Mouse (Mus musculus) heart, postnatal 0 days (tissue): Measurements from ENCODE around the gene Mlycd. TPM values are rescaled to one million over a fixed set of nuclear protein-coding genes. Genes with fewer than 3 reads are reported as not detected.

Experiments used
- ATAC-seq: fragments of 200-750 bp; cut with Nextera tagmentation; 2 replicates; pipeline ENCODE4 v1.8.0; 2017; ENCODE audit warnings: low read depth, moderate number of reproducible peaks, moderate library complexity; ENCODE audit not compliant: insufficient read depth
- DNase-seq: peaks from one replicate; pipeline ENCODE4 v3.0.0-alpha.2; 2016; ENCODE audit warnings: low spot score
- H3K27ac ChIP-seq: fragments of 300-500 bp; sonication (generic); 2 replicates; pipeline ENCODE4 v1.5.1; 2014; ENCODE audit warnings: low read depth, mild to moderate bottlenecking
- H3K27me3 ChIP-seq: fragments of 300-500 bp; sonication (generic); 2 replicates; pipeline ENCODE4 v1.6.1; 2014; ENCODE audit warnings: low read length, mixed read lengths; ENCODE audit not compliant: control insufficient read depth, insufficient read depth
- H3K36me3 ChIP-seq: fragments of 300-500 bp; sonication (generic); replicated peaks from 2 replicates; pipeline ENCODE4 v1.6.1; 2014; ENCODE audit warnings: low read length, mixed read lengths; ENCODE audit not compliant: control insufficient read depth, insufficient read depth
- H3K4me1 ChIP-seq: fragments of 300-500 bp; sonication (generic); 2 replicates; pipeline ENCODE4 v1.6.1; 2014; ENCODE audit warnings: antibody characterized with exemption; ENCODE audit not compliant: control insufficient read depth, insufficient read depth
- H3K4me2 ChIP-seq: fragments of 300-500 bp; sonication (generic); 2 replicates; pipeline ENCODE4 v1.6.1; 2014; ENCODE audit warnings: low read depth, mild to moderate bottlenecking, low read length, moderate library complexity
- H3K4me3 ChIP-seq: fragments of 300-500 bp; sonication (generic); 2 replicates; pipeline ENCODE4 v1.5.1; 2014; ENCODE audit warnings: low read depth, low read length
- H3K9ac ChIP-seq: fragments of 300-500 bp; sonication (generic); replicated peaks from 2 replicates; pipeline ENCODE4 v1.6.1; 2014; ENCODE audit warnings: low read depth, low read length, mixed read lengths
- H3K9me3 ChIP-seq: fragments of 300-500 bp; sonication (generic); replicated peaks from 2 replicates; pipeline ENCODE4 v1.6.1; 2016; ENCODE audit warnings: low read length; ENCODE audit not compliant: control insufficient read depth
- CTCF ChIP-seq: IDR thresholded peaks from 2 replicates; pipeline ENCODE4 v1.5.1; 2016; ENCODE audit warnings: antibody characterized with exemption, control low read depth, low read depth
- EP300 ChIP-seq: IDR thresholded peaks from 2 replicates; pipeline ENCODE4 v1.6.1; 2016; ENCODE audit warnings: antibody characterized with exemption, low read depth
- WGBS: fragments of 180-500 bp; shearing (Covaris S2); extraction: QIAGEN DNeasy Blood & Tissue Kit; methylation state at CpG from one replicate; pipeline ENCODE4 v1.1.7; 2014; 5-methylcytosine and 5-hydroxymethylcytosine counted together
- polyA plus RNA-seq: library from polyadenylated mRNA; unstranded; fragments of >200 nt; fragmentation: Nextera tagmentation; extraction: Ambion mirVana; gene quantifications from 2 replicates; pipeline ENCODE4 v1.2.1, GENCODE M21; 2015
- total RNA-seq: library from RNA; depleted of rRNA; stranded (reverse); fragments of >200 nt; gene quantifications from 2 replicates; pipeline ENCODE4 v1.2.3, GENCODE M21; 2014; ENCODE audit warnings: low replicate concordance

The Mlycd gene
- total and polyA plus RNA-seq, 2 experiments from 2014 or later, result 77.5 to 109 TPM

DNA sequence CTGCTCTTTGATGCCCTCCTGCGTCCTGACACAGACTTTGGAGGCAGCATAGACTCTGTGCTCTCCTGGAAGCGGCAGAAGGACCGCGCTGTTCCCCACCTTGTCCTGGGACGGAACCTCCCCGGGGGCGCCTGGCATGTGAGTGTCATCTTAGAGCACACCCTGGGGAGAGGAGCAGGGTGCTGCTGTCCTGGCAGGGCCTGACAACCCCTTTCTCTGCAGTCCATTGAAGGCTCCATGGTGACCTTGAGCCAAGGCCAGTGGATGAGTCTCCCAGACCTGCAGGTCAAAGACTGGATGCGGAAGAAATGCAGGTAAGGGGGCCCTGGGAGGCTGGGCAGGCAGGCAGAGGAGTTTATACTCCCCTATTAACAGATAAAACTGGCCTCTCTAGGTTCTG lies 48.3 kb downstream of the Mlycd start:
- H3K27me3 ChIP-seq, result peaks cover 32% of the 10 kb centered on the region

GRCm38 (mm10) chr8:119446211-119446989 lies 51.7 kb downstream of the Mlycd start, which contains the start of gene Necab2:
Necab2 (plus strand) TSS chr8:119446719.
- ATAC-seq, result peak; percentile 70
- Histone ChIP-seq H3K36me3 (no peaks in the 10 kb centered on the region), H3K9ac (peak within 1 kb of the TSS; percentile 29; the same call in 1 of the 2 replicates), H3K4me2 (peak within 1 kb of the TSS; percentile 100), H3K4me3 (peak within 1 kb of the TSS; percentile 59), H3K27ac (no peak within 1 kb of the TSS), H3K9me3 (no peaks in the 10 kb centered on the region), H3K27me3 (peaks cover 60% of the 10 kb centered on the region), H3K4me1 (no peaks in the 10 kb centered on the region)
- TF ChIP-seq CTCF, result peak; percentile 74
- no peak for TF ChIP-seq EP300
- 2% methylated on average over 25 of the region's 52 CpGs for WGBS
- DNase-seq, result peak; percentile 55

More for the DNA sequence above, 48.3 kb downstream of the Mlycd start:
- no peak overlapping the region for H3K4me3 ChIP-seq
- no peak overlapping the region for H3K9ac ChIP-seq
- no peak for ATAC-seq
- H3K27ac ChIP-seq, result no peak overlapping the region
- H3K36me3 ChIP-seq, result no peaks in the 10 kb centered on the region
- H3K9me3 ChIP-seq, result no peaks in the 10 kb centered on the region
- DNase-seq, result no peak
- H3K4me2 ChIP-seq, result no peak overlapping the region
- no peaks in the 10 kb centered on the region for H3K4me1 ChIP-seq
- TF ChIP-seq CTCF (no peak), EP300 (no peak)
- 82% methylated on average over 8 of the region's 8 CpGs for WGBS

DNA sequence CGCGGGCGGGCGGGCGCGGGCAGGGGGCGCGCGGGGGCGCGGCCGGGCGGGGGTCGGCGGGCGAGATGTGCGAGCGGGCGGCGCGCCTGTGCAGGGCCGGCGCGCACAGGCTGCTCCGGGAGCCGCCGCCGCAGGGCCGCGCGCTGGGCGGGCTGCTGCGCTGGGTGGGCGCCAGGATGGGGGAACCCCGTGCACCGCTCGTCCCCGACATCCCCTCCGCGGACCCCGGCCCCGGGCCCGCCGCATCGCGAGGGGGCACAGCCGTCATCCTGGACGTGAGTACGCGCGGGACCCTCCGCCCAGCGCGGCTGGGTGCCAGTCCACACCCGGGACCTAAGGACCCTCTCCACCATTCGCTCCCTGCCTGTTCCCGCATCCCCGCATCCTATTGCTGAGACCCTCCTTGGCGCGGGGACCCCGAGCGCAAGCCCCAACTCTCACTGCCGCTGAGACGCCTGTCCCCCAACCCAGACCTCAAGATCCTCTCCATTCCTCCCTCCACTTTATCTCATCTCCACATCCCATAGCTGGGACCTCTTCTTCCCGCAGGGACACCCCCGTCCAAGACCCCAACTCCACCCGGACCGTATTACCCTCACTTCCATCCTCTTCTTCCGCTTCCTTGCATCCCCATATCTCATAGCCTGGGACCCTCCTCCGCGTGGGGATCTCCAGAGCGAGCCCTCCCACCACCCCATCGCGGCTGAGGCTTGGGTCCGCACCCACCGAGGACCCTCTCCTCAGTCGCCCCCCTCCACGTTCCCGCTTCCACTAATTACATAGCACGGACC lies 52.5 kb downstream of the Mlycd start:
- Histone ChIP-seq H3K27ac (no peak overlapping the region), H3K4me3 (peak overlapping the region; percentile 59), H3K9me3 (no peaks in the 10 kb centered on the region), H3K4me2 (peak overlapping the region; percentile 100), H3K27me3 (peaks cover 67% of the 10 kb centered on the region), H3K9ac (0 out of 2 replicates have a peak overlapping the region, but pooled peaks have one; percentile 29), H3K36me3 (no peaks in the 10 kb centered on the region), H3K4me1 (no peaks in the 10 kb centered on the region)
- no peak for TF ChIP-seq CTCF
- 0 out of 2 replicates have a peak, but pooled peaks have one; percentile 7 for ATAC-seq
- 2% methylated on average over 66 of the region's 80 CpGs for WGBS
- DNase-seq, result no peak

DNA sequence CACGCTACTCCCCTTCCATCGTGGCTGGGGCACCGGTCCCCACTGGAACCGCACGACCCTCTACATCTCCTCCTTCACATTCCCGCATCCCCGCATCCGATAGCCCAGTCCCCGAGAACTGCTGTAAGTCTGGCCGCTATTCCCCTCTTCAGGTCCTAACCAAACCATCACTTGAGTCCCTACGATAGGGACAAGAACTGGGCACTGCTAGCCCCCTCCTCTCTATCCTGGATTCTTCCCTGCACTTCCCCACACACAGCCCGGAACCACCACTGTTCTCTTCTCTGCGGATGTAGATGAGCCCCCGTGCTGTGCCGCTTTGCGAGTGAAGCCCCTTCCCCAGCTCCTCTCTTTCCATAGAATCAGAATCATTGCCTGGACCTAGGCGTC lies 53.1 kb downstream of the Mlycd start:
- H3K4me2 ChIP-seq, result no peak overlapping the region
- no peaks in the 10 kb centered on the region for H3K9me3 ChIP-seq
- WGBS, result 2% methylated on average over 16 of the region's 17 CpGs
- ATAC-seq, result no peak
- H3K4me1 ChIP-seq, result no peaks in the 10 kb centered on the region
- peak overlapping the region; percentile 59; the same call in 1 of the 2 replicates for H3K4me3 ChIP-seq
- no peak overlapping the region for H3K9ac ChIP-seq
- DNase-seq, result no peak
- peaks cover 68% of the 10 kb centered on the region for H3K27me3 ChIP-seq
- H3K27ac ChIP-seq, result no peak overlapping the region
- H3K36me3 ChIP-seq, result no peaks in the 10 kb centered on the region
- TF ChIP-seq EP300, result no peak
- no peak for TF ChIP-seq CTCF

DNA sequence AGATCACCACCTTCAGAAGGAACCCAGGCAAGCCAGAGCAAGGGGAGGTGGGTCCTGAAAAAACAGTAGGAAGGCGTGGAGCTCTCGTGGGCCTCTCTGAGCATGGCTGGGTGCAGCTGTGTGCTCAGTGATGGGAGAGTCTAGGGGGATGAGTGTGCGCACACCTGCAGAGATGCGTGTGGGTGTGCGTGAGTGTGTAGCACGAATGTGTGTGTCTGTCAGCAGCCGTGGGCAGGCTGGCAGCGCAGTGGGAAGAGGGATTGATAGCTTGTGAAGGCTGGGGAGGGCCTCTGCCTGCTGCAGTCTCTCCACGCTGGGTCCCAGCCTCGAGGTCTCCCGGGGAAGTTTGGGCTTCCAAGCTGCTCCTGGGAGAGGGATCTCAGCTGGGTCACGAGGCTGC lies 54.9 kb downstream of the Mlycd start:
- H3K27ac ChIP-seq, result no peak overlapping the region
- H3K4me3 ChIP-seq, result no peak overlapping the region
- H3K4me2 ChIP-seq, result no peak overlapping the region
- H3K9ac ChIP-seq, result no peak overlapping the region
- H3K36me3 ChIP-seq, result no peaks in the 10 kb centered on the region
- ATAC-seq, result no peak
- peaks cover 67% of the 10 kb centered on the region for H3K27me3 ChIP-seq
- TF ChIP-seq CTCF, result no peak
- TF ChIP-seq EP300, result no peak
- DNase-seq, result no peak
- WGBS, result 67% methylated on average over 12 of the region's 12 CpGs
- no peaks in the 10 kb centered on the region for H3K4me1 ChIP-seq
- H3K9me3 ChIP-seq, result no peaks in the 10 kb centered on the region
